In genomic region chr5:76574251-76574650, GRCm38 (mm10) we compare ENCODE assay signal across 21 mouse cellular contexts. TPM values are rescaled to one million over a fixed set of nuclear protein-coding genes. Genes with fewer than 3 reads are reported as not detected.
DNase-seq lines count a peak whose midpoint lies in the region; TF ChIP-seq lines count a peak whose summit lies in the region.
"Had no signal": no experiment of that assay in that cellular context is flagged by ENCODE, and none has a peak within 500 bp of the region (broad histone marks: within the 10 kb centered on the region; RNA-seq: fewer than 3 reads in every experiment).

No protein-coding gene starts in this region.

- peak; percentile 13 for DNase-seq in gastrocnemius, postnatal 14 days
- DNase-seq in gastrocnemius, postnatal 10 days, result no peak
- DNase-seq in retina, embryonic 14.5 days (ENCODE audit: low spot score), result peak; percentile 41
- DNase-seq in retina, postnatal 1 day, result no peak
- DNase-seq in ES-E14 (ENCODE audit: low read depth, low spot score), result peak; percentile 19
- peak; percentile 57 for DNase-seq in testis, postnatal 10 days (ENCODE audit: low spot score)
- DNase-seq in urinary bladder, adult 18-20 months (ENCODE audit: low spot score in 2 of 2), result no peak
- DNase-seq: adrenal gland, adult 2 months; cerebellum, adult 18-20 months; cerebellum, postnatal 14 days; heart, postnatal 14 days; kidney, postnatal 25 days; lung, adult 2 months; lung, postnatal 36 days; right cerebral cortex, postnatal 14 days; thymus, adult 2 months had no signal

- no peak overlapping the region for H3K27ac ChIP-seq in ES-E14 (ENCODE audit: insufficient read depth, low read depth, low read length, poor library complexity, severe bottlenecking)
- H3K27ac ChIP-seq: forebrain, embryonic 15.5 days; heart, embryonic 13.5 days; limb, embryonic 12.5 days; midbrain, embryonic 13.5 days had no signal

- in situ Hi-C loops in ES-E14 (cut with MboI; ENCODE audit: low sequenced_read_pairs in 2 of 2, unreplicated experiment in 2 of 2), result no loop called here

- peaks cover 5% of the 10 kb centered on the region; the same call in 1 of the 2 replicates for H3K36me3 ChIP-seq in ES-E14 (ENCODE audit: control insufficient read depth, insufficient read depth, low read length, poor library complexity, severe bottlenecking)

- intact Hi-C loops in gastrocnemius, postnatal 14 days (cut with DNase I; ENCODE audit: low total_unique reads), result no loop called here

- H3K4me3 ChIP-seq in ES-E14 (ENCODE audit: insufficient read depth in 1 of 2, low read depth in 1 of 2, low read length in 2 of 2, poor library complexity in 1 of 2, severe bottlenecking in 1 of 2), result no peak overlapping the region
- H3K4me3 ChIP-seq: forebrain, embryonic 15.5 days; heart, embryonic 13.5 days; limb, embryonic 12.5 days; megakaryocyte, embryonic 14.5 days; midbrain, embryonic 13.5 days had no signal

- no peaks in the 10 kb centered on the region for H3K9me3 ChIP-seq in ES-E14 (ENCODE audit: control insufficient read depth, insufficient read depth, low read depth, low read length)
- H3K9me3 ChIP-seq: forebrain, embryonic 15.5 days; heart, embryonic 13.5 days; limb, embryonic 12.5 days; midbrain, embryonic 13.5 days had no signal

- no peak overlapping the region for H3K9ac ChIP-seq in ES-E14 (ENCODE audit: insufficient read depth, low read depth, low read length, poor library complexity, severe bottlenecking)
- H3K9ac ChIP-seq: forebrain, embryonic 15.5 days; heart, embryonic 13.5 days; limb, embryonic 12.5 days; midbrain, embryonic 13.5 days had no signal

- H3K4me1 ChIP-seq in ES-E14 (ENCODE audit: control insufficient read depth in 2 of 2, insufficient read depth in 2 of 2, low read length in 2 of 2, poor library complexity in 1 of 2), result no peaks in the 10 kb centered on the region
- H3K4me1 ChIP-seq: forebrain, embryonic 15.5 days; heart, embryonic 13.5 days; limb, embryonic 12.5 days; megakaryocyte, embryonic 14.5 days; midbrain, embryonic 13.5 days had no signal

TF ChIP-seq in ES-E14, 5 proteins besides CTCF, POLR2A, EP300 and RAD21:
- TF ChIP-seq ZNF384 (IDR thresholded peaks at IDR 0.05; ENCODE audit: low read depth, low read length), result no peak
- 0 out of 2 replicates have a peak, but pooled peaks have one; percentile 4 for TF ChIP-seq ZC3H11A (IDR thresholded peaks at IDR 0.05; ENCODE audit: borderline replicate concordance, low read depth, low read length)

RNA-seq across cellular contexts. Expression of gene Cep135, which starts 14.2 kb away (rescaled TPM):
- total RNA-seq in gastrocnemius, postnatal 14 days (2021), result 1 to 10 TPM; 1.5 to 1.6 TPM
- 1 to 10 TPM; 2.6 to 3.3 TPM for total RNA-seq in gastrocnemius, postnatal 10 days (2021)
- 8.8 and 9.1 TPM in 2 replicates for total RNA-seq in ES-E14 (2012; rRNA removed)

RNA-seq across cellular contexts. Expression of gene Exoc1, which starts 45.1 kb away (rescaled TPM):
- total RNA-seq in gastrocnemius, postnatal 14 days (2021), result 10 to 100 TPM; 13.1 to 15.1 TPM
- 10 to 100 TPM; 14.4 to 21.5 TPM for total RNA-seq in gastrocnemius, postnatal 10 days (2021)
- total RNA-seq in ES-E14 (2012; rRNA removed), result 58.1 and 74.3 TPM in 2 replicates

Comparison
In these comparisons a context has a peak if more than half of its experiments do, and no peak if none do; other contexts are left out.
1. DNase-seq: peak in gastrocnemius, postnatal 14 days (single experiment), retina, embryonic 14.5 days (single experiment), ES-E14 (single experiment) and testis, postnatal 10 days (single experiment); none in gastrocnemius, postnatal 10 days (single experiment), retina, postnatal 1 day (single experiment) and urinary bladder, adult 18-20 months (0 of 2).